Mouse (Mus musculus) neural tube, embryonic 12.5 days (tissue): ENCODE data around the gene 2210016F16Rik. TPM values are rescaled to one million over a fixed set of nuclear protein-coding genes. Genes with fewer than 3 reads are reported as not detected.
A peak's percentile ranks its signal among the peaks of the same experiment; 100 is the strongest.
"Not testable (repeated sequence)": the region's sequence is repeated elsewhere in the genome, so short reads cannot be mapped to it uniquely, and the experiment has no call there.

Experiments
- ATAC-seq: fragments of 200-750 bp; cut with Nextera tagmentation; 2 replicates; pipeline ENCODE4 v1.8.0; 2017; ENCODE audit warnings: low read depth, mild to moderate bottlenecking, moderate TSS enrichment, moderate library complexity; ENCODE audit not compliant: low FRiP score
- H3K27ac ChIP-seq: fragments of 300-500 bp; sonication (generic); 2 replicates; pipeline ENCODE4 v1.5.1; 2016
- H3K27me3 ChIP-seq: fragments of 300-500 bp; sonication (generic); replicated peaks from 2 replicates; pipeline ENCODE4 v1.6.1; 2016; ENCODE audit warnings: mild to moderate bottlenecking
- H3K36me3 ChIP-seq: fragments of 300-500 bp; sonication (generic); 2 replicates; pipeline ENCODE4 v1.6.1; 2016; ENCODE audit warnings: mild to moderate bottlenecking
- H3K4me1 ChIP-seq: fragments of 300-500 bp; sonication (generic); 2 replicates; pipeline ENCODE4 v1.6.1; 2016
- H3K4me2 ChIP-seq: fragments of 300-500 bp; sonication (generic); replicated peaks from 2 replicates; pipeline ENCODE4 v1.6.1; 2016; ENCODE audit warnings: mild to moderate bottlenecking
- H3K4me3 ChIP-seq: fragments of 300-500 bp; sonication (generic); 2 replicates; pipeline ENCODE4 v1.5.1; 2016
- H3K9ac ChIP-seq: fragments of 300-500 bp; sonication (generic); 2 replicates; pipeline ENCODE4 v1.6.1; 2016; ENCODE audit warnings: mild to moderate bottlenecking
- H3K9me3 ChIP-seq: fragments of 300-500 bp; sonication (generic); 2 replicates; pipeline ENCODE4 v1.6.1; 2016; ENCODE audit warnings: mild to moderate bottlenecking
- whole genome bisulfite sequencing: fragments of 180-500 bp; shearing (Covaris S2); methylation state at CpG from one replicate; pipeline ENCODE4 v1.1.7; 2016; 5-methylcytosine and 5-hydroxymethylcytosine counted together
- polyA plus RNA-seq: library from polyadenylated mRNA; unstranded; fragments of >200 nt; fragmentation: Nextera tagmentation; extraction: Ambion mirVana; gene quantifications from 2 replicates; pipeline ENCODE4 v1.2.1, GENCODE M21; 2016

2210016F16Rik gene
- polyA plus RNA-seq, 1 experiment from 2014 or later: 28.0 TPM

DNA sequence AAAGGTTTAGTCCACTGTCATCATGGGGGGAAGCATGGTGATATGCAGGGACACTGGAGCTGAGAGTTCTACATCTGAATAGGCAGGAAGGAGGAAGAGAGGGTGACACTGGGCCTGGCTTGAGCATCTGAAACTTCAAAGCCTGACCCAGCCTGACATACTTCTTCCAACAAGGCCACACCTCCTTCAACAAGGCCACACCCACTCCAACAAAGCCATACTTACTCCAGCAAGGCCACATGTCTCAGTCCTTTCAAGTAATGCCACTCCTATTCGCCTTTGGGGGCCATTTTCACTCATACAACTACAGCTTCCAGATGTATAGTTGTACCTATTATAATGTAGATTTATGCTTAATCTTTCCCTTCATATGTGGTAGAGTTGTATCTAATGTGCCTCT is 17.4 kb downstream of the 2210016F16Rik start:
- Histone ChIP-seq H3K4me1 (no peaks in the 10 kb centered on the region), H3K27me3 (no peaks in the 10 kb centered on the region), H3K36me3 (no peaks in the 10 kb centered on the region), H3K9ac (no peak overlapping the region), H3K9me3 (no peaks in the 10 kb centered on the region), H3K4me3 (no peak overlapping the region), H3K4me2 (no peak overlapping the region), H3K27ac (no peak overlapping the region)
- WGBS: 83% methylated on average over 1 of the region's 1 CpGs
- ATAC-seq: no peak

DNA sequence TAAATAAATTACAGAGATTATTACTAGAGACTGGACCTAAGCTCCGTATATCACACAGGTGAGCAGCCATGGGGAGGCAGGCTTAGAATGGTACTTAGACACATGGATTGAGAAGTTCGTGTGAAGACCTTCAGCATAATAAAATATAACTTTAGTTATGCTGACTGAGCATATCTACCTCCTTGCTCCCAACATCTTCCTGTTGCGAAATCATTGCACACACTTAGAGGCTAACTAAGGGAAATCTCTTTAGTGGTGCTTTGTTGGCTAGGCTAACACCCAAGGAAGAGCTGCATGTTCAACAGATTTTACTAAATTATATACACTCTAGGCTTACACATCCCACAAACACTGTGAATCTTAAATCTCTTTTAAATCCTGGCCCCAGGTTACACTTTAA is 18.7 kb downstream of the 2210016F16Rik start:
- Histone ChIP-seq H3K4me1 (no peaks in the 10 kb centered on the region), H3K27ac (no peak overlapping the region), H3K27me3 (no peaks in the 10 kb centered on the region), H3K36me3 (no peaks in the 10 kb centered on the region), H3K4me2 (no peak overlapping the region), H3K9me3 (no peaks in the 10 kb centered on the region), H3K9ac (no peak overlapping the region), H3K4me3 (no peak overlapping the region)
- ATAC-seq: no peak
- WGBS: 91% methylated on average over 3 of the region's 3 CpGs

DNA sequence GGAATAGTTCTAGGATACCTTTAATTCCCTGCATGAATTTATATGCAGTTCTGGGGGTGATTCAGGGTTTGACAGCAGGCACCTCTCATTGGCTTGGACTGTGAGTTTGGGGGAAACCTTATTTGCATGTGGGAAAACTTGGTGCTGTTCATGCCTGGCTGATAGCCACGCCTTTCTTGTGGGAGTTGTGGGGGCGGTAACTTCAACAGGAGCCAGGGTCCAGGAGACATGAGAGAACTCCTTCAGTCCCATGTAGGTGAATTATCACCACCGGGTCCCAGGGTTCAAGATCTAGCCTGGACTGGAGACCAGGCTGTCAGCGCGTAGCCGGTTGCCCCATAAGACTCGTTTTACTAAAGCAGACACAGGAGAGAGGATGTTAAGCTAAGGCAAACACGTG is 19.8 kb downstream of the 2210016F16Rik start:
- not testable (repeated sequence) for H3K9me3 ChIP-seq, H3K36me3 ChIP-seq, H3K4me1 ChIP-seq, ATAC-seq, H3K27me3 ChIP-seq, H3K27ac ChIP-seq, H3K9ac ChIP-seq, H3K4me3 ChIP-seq, H3K4me2 ChIP-seq
- 84% methylated on average over 8 of the region's 8 CpGs for WGBS

GRCm38 (mm10) chr13:58364353-58365175 is 20.5 kb downstream of the 2210016F16Rik start:
- Histone ChIP-seq H3K4me3 (no peak overlapping the region), H3K27ac (no peak overlapping the region), H3K9ac (no peak overlapping the region), H3K4me1 (no peaks in the 10 kb centered on the region), H3K4me2 (no peak overlapping the region), H3K36me3 (no peaks in the 10 kb centered on the region), H3K27me3 (no peaks in the 10 kb centered on the region), H3K9me3 (no peaks in the 10 kb centered on the region)
- ATAC-seq: no peak
- 84% methylated on average over 8 of the region's 8 CpGs for WGBS

DNA sequence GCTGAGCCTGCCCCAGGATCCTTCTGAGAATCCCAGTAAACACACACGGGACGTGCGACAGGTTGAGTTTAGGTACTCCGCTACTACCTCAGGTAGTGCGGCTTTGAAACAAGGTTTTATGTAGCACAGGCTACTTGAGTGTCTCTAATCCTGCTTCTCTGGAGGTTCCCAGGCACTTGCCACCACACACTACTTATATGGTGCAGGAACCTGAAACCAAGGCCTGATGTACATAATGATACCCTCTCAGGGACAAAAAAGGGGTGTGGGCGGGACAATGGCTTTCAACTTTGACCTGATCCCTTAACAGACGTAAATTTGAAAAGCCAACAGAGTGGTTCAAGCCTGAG is 25.7 kb downstream of the 2210016F16Rik start:
- ATAC-seq: peak; percentile 75
- Histone ChIP-seq H3K4me2 (peak overlapping the region; percentile 98), H3K36me3 (no peaks in the 10 kb centered on the region), H3K4me3 (peak overlapping the region; percentile 73), H3K4me1 (0 out of 2 replicates have a peak, but pooled peaks cover 5% of the 10 kb centered on the region), H3K9me3 (no peaks in the 10 kb centered on the region), H3K27me3 (no peaks in the 10 kb centered on the region), H3K27ac (no peak overlapping the region), H3K9ac (no peak overlapping the region)
- 2% methylated on average over 7 of the region's 7 CpGs for WGBS

GRCm38 (mm10) chr13:58358629-58359303 is 26.3 kb downstream of the 2210016F16Rik start, which contains the start of gene Kif27:
TSS of gene Kif27 (minus strand) at chr13:58359122.
- peak; percentile 96 for ATAC-seq
- 1% methylated on average over 82 of the region's 85 CpGs for WGBS
- Histone ChIP-seq H3K9me3 (no peaks in the 10 kb centered on the region), H3K36me3 (no peaks in the 10 kb centered on the region), H3K4me2 (peak within 1 kb of the TSS; percentile 98), H3K27me3 (no peaks in the 10 kb centered on the region), H3K4me3 (peak within 1 kb of the TSS; percentile 73), H3K27ac (no peak within 1 kb of the TSS), H3K9ac (peak within 1 kb of the TSS; percentile 60), H3K4me1 (0 out of 2 replicates have a peak, but pooled peaks cover 5% of the 10 kb centered on the region)

DNA sequence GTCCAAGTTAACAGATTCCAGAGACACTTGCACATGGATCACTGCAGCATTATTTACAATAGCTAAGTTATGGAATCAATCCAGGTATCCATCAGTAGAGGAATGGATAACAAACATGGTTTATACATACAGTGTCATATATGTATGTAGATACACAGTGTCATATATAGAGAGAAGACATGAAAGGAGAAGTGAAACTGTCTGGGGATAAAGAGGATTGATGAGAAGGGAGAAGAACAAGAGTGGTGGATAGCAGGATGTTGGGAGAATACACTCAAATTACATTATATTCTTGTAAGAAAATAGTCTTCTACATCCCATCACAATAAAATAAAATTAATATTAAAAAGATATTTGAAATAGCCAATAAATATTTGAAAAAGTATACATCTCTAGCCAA is 32.0 kb downstream of the 2210016F16Rik start:
- no peaks in the 10 kb centered on the region for H3K36me3 ChIP-seq
- H3K9me3 ChIP-seq: no peaks in the 10 kb centered on the region
- no peak overlapping the region for H3K27ac ChIP-seq
- H3K9ac ChIP-seq: no peak overlapping the region
- H3K27me3 ChIP-seq: no peaks in the 10 kb centered on the region
- H3K4me3 ChIP-seq: no peak overlapping the region
- ATAC-seq: no peak
- no peaks in the 10 kb centered on the region for H3K4me1 ChIP-seq
- no peak overlapping the region for H3K4me2 ChIP-seq

- no peak overlapping the region for H3K9ac ChIP-seq
- no peaks in the 10 kb centered on the region for H3K36me3 ChIP-seq
- H3K27me3 ChIP-seq: no peaks in the 10 kb centered on the region
- H3K4me1 ChIP-seq: no peaks in the 10 kb centered on the region
- ATAC-seq: no peak
- no peak overlapping the region for H3K4me3 ChIP-seq
- 68% methylated on average over 4 of the region's 4 CpGs for WGBS
- H3K9me3 ChIP-seq: no peaks in the 10 kb centered on the region
- H3K27ac ChIP-seq: no peak overlapping the region
- no peak overlapping the region for H3K4me2 ChIP-seq
Observed at GRCm38 (mm10) chr13:58350606-58351005, 34.4 kb downstream of the 2210016F16Rik start.

- WGBS: 86% methylated on average over 9 of the region's 9 CpGs
- Histone ChIP-seq H3K9ac (no peak overlapping the region), H3K4me3 (no peak overlapping the region), H3K36me3 (no peaks in the 10 kb centered on the region), H3K27ac (no peak overlapping the region), H3K4me2 (no peak overlapping the region), H3K27me3 (no peaks in the 10 kb centered on the region), H3K9me3 (no peaks in the 10 kb centered on the region), H3K4me1 (no peaks in the 10 kb centered on the region)
- no peak for ATAC-seq
Observed at GRCm38 (mm10) chr13:58344505-58344904, 40.5 kb downstream of the 2210016F16Rik start.

GRCm38 (mm10) chr13:58337456-58337855 is 47.6 kb downstream of the 2210016F16Rik start:
- Histone ChIP-seq H3K36me3 (no peaks in the 10 kb centered on the region), H3K9me3 (no peaks in the 10 kb centered on the region), H3K4me1 (no peaks in the 10 kb centered on the region), H3K4me2 (no peak overlapping the region), H3K9ac (no peak overlapping the region), H3K4me3 (no peak overlapping the region), H3K27ac (no peak overlapping the region), H3K27me3 (no peaks in the 10 kb centered on the region)
- WGBS: 90% methylated on average over 12 of the region's 12 CpGs
- no peak for ATAC-seq

DNA sequence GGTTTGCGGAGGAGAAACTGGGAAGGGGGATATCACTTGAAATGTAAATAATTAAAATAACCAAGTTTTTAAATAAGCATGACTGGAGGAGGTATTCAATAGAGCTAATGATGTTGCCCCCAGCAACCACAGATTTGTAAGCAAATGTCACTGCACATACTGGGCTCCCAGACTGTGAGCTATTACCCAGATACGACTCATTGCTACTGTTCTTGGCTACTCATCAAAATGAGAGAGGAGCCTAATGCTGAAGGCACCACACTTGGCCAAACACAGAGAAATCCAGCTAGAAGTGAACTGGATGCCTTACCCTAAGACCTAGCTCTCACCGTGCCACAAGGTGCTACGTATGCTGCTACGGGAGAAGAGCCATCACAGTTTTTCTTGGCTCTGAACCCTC is 50.9 kb downstream of the 2210016F16Rik start:
- no peak overlapping the region for H3K9ac ChIP-seq
- H3K36me3 ChIP-seq: no peaks in the 10 kb centered on the region
- ATAC-seq: no peak
- no peak overlapping the region for H3K4me2 ChIP-seq
- no peak overlapping the region for H3K4me3 ChIP-seq
- no peaks in the 10 kb centered on the region for H3K9me3 ChIP-seq
- no peaks in the 10 kb centered on the region for H3K4me1 ChIP-seq
- WGBS: 89% methylated on average over 5 of the region's 5 CpGs
- no peaks in the 10 kb centered on the region for H3K27me3 ChIP-seq
- no peak overlapping the region for H3K27ac ChIP-seq
